In the genomic region with DNA sequence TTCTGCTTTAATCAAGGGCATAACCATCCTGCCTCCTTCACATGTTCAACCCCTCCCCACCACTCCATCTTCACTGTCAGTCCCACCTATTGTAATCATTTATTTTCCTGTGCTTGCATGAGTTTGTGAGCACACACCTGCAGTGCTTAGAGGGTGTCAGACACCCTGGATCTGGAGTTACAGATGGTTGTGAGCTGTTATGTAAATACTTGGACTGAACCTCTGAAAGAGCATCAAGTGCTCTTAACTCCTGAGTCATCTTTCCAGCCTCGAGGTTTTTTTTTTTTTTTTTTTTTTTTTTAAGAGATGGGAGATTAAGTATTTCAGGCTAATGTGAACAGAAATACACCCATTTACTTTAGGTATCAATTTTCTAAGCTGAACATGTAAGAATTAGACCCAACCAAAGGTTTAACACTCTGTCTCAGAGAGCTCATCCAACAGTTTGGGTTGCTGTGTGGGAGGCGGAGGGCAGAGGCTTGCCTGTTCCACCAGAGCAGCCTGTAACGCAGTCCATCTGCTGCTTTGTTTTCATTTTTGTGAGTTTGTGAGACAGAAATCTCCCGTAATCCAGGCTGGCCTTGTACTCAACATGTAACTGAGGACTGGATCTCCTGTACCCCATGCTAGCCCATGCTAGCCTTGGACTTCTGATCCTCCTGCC, we compare ENCODE assay signal across 21 mouse cellular contexts. TPM values are rescaled to one million over a fixed set of nuclear protein-coding genes. Genes with fewer than 3 reads are reported as not detected.
DNase-seq lines count a peak whose midpoint lies in the region; TF ChIP-seq lines count a peak whose summit lies in the region.
"Had no signal": no experiment of that assay in that cellular context is flagged by ENCODE, and none has a peak within 500 bp of the region (broad histone marks: within the 10 kb centered on the region; RNA-seq: fewer than 3 reads in every experiment).

No protein-coding gene starts in this region.

- no peaks in the 10 kb centered on the region for H3K36me3 ChIP-seq in MEL (ENCODE audit: control insufficient read depth in 1 of 2, insufficient read depth in 2 of 2, low read length in 2 of 2)
- H3K36me3 ChIP-seq: hindbrain, embryonic 12.5 days; midbrain, embryonic 15.5 days had no signal

- H3K9ac ChIP-seq in MEL (ENCODE audit: control insufficient read depth, low read depth, low read length, poor library complexity, severe bottlenecking), result no peak overlapping the region
- H3K9ac ChIP-seq: hindbrain, embryonic 12.5 days; lung, embryonic 14.5 days; midbrain, embryonic 15.5 days had no signal

- DNase-seq in frontal cortex, adult 2 months (ENCODE audit: extremely low spot score in 1 of 2, low spot score in 1 of 2), result peak; percentile 28 to 62
- no peak for DNase-seq in frontal cortex, postnatal 10 days (ENCODE audit: low spot score in 2 of 2)
- DNase-seq in layer of hippocampus, adult 18-20 months (ENCODE audit: low spot score in 2 of 2), result peak; percentile 73 to 87
- no peak for DNase-seq in layer of hippocampus, postnatal 10 days (ENCODE audit: low spot score in 2 of 2)
- no peak for DNase-seq in MEL (ENCODE audit: low read depth, low spot score)
- peak; percentile 41 for DNase-seq in layer of hippocampus, adult 9-10 months (ENCODE audit: low spot score)
- no peak for DNase-seq in cerebellum, adult 9-10 months
- DNase-seq: adrenal gland, postnatal 14 days; cerebellum, adult 9-11 months; lung, embryonic 14.5 days; right cerebral cortex, postnatal 14 days had no signal

- no peaks in the 10 kb centered on the region for H3K4me1 ChIP-seq in MEL (ENCODE audit: control insufficient read depth in 1 of 2, insufficient read depth in 2 of 2, low read length in 2 of 2)
- H3K4me1 ChIP-seq: midbrain, embryonic 15.5 days had no signal

- no peak for TF ChIP-seq CTCF in MEL (IDR thresholded peaks at IDR 0.05 in 2 of 3, conservative IDR thresholded peaks at IDR 0.05 in 1 of 3; ENCODE audit: control insufficient read depth in 1 of 3, insufficient read depth in 1 of 3, low read depth in 2 of 3, low read length in 3 of 3, poor library complexity in 1 of 3, severe bottlenecking in 1 of 3)

- no peaks in the 10 kb centered on the region for H3K9me3 ChIP-seq in MEL (replicated peaks; ENCODE audit: insufficient read depth, low read length)
- H3K9me3 ChIP-seq: hindbrain, embryonic 12.5 days; midbrain, embryonic 15.5 days had no signal

- TF ChIP-seq EP300 in MEL (IDR thresholded peaks at IDR 0.05; ENCODE audit: low read depth in 1 of 2, low read length in 2 of 2), result no peak

- no peak overlapping the region for H3K4me3 ChIP-seq in MEL (ENCODE audit: control insufficient read depth in 1 of 2, insufficient read depth in 1 of 2, low read depth in 2 of 2, low read length in 2 of 2)
- H3K4me3 ChIP-seq: erythroblast, embryonic 14.5 days; hindbrain, embryonic 12.5 days; midbrain, embryonic 15.5 days had no signal

- no peak for TF ChIP-seq POLR2A in MEL (IDR thresholded peaks at IDR 0.05; ENCODE audit: control insufficient read depth in 1 of 2, insufficient read depth in 1 of 2, low read depth in 1 of 2, low read length in 2 of 2, poor library complexity in 1 of 2)

- no peak for TF ChIP-seq RAD21 in MEL (IDR thresholded peaks at IDR 0.05; ENCODE audit: low read depth, low read length)

- H3K27ac ChIP-seq in MEL (ENCODE audit: control insufficient read depth, low read depth, low read length), result no peak overlapping the region
- H3K27ac ChIP-seq: hindbrain, embryonic 12.5 days; midbrain, embryonic 15.5 days had no signal

- H3K79me2 ChIP-seq in MEL (ENCODE audit: control insufficient read depth, insufficient read depth, low read length, poor library complexity), result no peaks in the 10 kb centered on the region

- H3K27me3 ChIP-seq in MEL (ENCODE audit: control insufficient read depth in 1 of 2, insufficient read depth in 2 of 2, low read length in 2 of 2), result no peaks in the 10 kb centered on the region; a peak in 1 of 4 replicates
- H3K27me3 ChIP-seq: hindbrain, embryonic 12.5 days; midbrain, embryonic 15.5 days had no signal

TF ChIP-seq in MEL, 35 proteins besides CTCF, POLR2A, EP300 and RAD21:
- TF ChIP-seq ZNF384 (IDR thresholded peaks at IDR 0.05; ENCODE audit: low read depth, low read length) (peak; percentile 72), ZC3H11A (IDR thresholded peaks at IDR 0.05; ENCODE audit: low read depth, low read length) (no peak)

RNA-seq across cellular contexts. Expression of a gene that starts 7.2 kb away (rescaled TPM):
- polyA plus RNA-seq in frontal cortex, adult 2 months (2012; rRNA removed), result not detected in 2 replicates
- total RNA-seq in layer of hippocampus, adult 18-20 months (2021), result not detected
- not detected for total RNA-seq in layer of hippocampus, postnatal 10 days (2021)
- not detected in 2 replicates for total RNA-seq in MEL (2012; rRNA removed)
- not detected for polyA plus RNA-seq in MEL (2012; ENCODE audit: insufficient read depth in 1 of 2, insufficient read length in 2 of 2, low read depth in 1 of 2, low replicate concordance in 2 of 2, missing spikeins in 1 of 2)
- total RNA-seq: adrenal gland, postnatal 14 days; gastrocnemius, adult 8-10 months; heart, adult 8-10 months; liver, adult 2 months; megakaryocyte, adult 5-6 weeks had no signal
- polyA plus RNA-seq: CD4-positive, CD25-positive, alpha-beta regulatory T cell, adult 4 months; erythroblast, embryonic 14.5 days; heart, postnatal 0 days; hindbrain, embryonic 12.5 days; liver, adult 2 months; midbrain, embryonic 15.5 days; urinary bladder, adult 2 months had no signal

RNA-seq across cellular contexts. Expression of a gene that starts 8.1 kb away (rescaled TPM):
- polyA plus RNA-seq in frontal cortex, adult 2 months (2012; rRNA removed), result 0.18 and 0.23 TPM in 2 replicates
- 1 to 10 TPM; 1.6 to 1.7 TPM for total RNA-seq in layer of hippocampus, adult 18-20 months (2021)
- total RNA-seq in layer of hippocampus, postnatal 10 days (2021), result 1 to 10 TPM; 4.5 to 4.6 TPM
- total RNA-seq in MEL (2012; rRNA removed), result 0.12 and 0.16 TPM in 2 replicates
- polyA plus RNA-seq in MEL (2012; ENCODE audit: insufficient read depth in 1 of 2, insufficient read length in 2 of 2, low read depth in 1 of 2, low replicate concordance in 2 of 2, missing spikeins in 1 of 2), result not detected
- total RNA-seq: megakaryocyte, adult 5-6 weeks had no signal
- polyA plus RNA-seq: CD4-positive, CD25-positive, alpha-beta regulatory T cell, adult 4 months; erythroblast, embryonic 14.5 days had no signal

Comparison
In these comparisons a context has a peak if more than half of its experiments do, and no peak if none do; other contexts are left out.
1. DNase-seq: peak in frontal cortex, adult 2 months (2 of 2), layer of hippocampus, adult 18-20 months (2 of 2) and layer of hippocampus, adult 9-10 months (single experiment); none in frontal cortex, postnatal 10 days (0 of 2), layer of hippocampus, postnatal 10 days (0 of 2), MEL (single experiment) and cerebellum, adult 9-10 months (single experiment).